Mouse (Mus musculus): ENCODE measurements around the gene Cyp21a1.
"Not testable (repeated sequence)": the region's sequence is repeated elsewhere in the genome, so short reads cannot be mapped to it uniquely, and the experiment has no call there.

Gene Cyp21a1

DNA sequence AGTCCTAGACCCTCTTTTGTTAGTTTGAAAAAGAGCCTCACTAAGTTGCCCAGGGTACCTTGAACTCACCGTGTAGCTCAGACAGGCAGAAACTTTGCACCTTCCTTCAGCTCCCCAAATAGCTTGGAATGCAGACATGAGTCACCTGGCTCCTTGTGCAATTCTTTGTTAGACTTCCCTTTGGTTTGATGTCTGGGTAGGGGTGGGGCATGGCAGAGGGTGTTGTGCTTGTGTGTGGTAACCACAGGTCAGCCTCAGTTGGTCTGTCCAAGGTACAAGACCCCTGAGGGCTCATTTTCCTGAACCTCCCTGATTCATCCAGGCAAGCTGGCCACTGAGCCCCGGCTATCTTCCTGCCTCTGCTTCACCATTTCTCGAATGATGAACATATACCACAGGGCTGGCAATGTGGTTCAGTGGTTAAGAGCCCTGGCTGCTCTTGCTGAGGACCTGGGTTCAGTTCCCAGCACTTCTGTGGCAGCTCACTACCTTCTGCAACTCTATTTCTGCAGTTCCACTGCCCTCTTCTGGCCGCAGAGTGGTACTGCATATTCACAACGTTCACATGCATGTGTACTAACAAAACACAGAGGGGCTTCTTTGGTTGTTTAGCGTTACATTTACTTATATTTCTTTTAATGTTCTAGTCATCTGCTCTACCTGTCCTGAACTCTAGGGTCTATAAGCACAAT is 656 bp upstream of the Cyp21a1 start:
- DNase-seq (ENCODE audit: low spot score in 2 of 2): no peak

DNA sequence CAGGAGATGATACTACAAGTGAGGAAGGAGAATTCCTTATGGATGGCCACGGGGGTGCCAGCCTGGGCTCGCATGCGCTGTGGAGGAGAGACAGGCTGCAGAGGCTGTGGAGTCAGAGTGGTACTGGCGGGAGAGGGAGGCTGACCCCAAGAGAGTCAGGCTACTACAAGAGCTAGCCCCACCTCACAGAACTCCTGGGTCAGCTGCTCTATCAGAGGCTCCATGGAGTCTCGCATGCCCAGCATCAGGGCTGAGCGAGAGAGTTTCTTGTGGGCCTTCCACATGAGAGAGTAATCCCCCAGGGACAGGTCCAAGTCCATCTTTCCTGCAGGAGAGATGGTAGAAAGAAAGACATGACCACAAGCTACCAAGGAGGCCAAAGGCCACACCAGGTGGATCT is 994 bp downstream of the Cyp21a1 start:
- DNase-seq (ENCODE audit: low spot score in 2 of 2): not testable (repeated sequence)

DNA sequence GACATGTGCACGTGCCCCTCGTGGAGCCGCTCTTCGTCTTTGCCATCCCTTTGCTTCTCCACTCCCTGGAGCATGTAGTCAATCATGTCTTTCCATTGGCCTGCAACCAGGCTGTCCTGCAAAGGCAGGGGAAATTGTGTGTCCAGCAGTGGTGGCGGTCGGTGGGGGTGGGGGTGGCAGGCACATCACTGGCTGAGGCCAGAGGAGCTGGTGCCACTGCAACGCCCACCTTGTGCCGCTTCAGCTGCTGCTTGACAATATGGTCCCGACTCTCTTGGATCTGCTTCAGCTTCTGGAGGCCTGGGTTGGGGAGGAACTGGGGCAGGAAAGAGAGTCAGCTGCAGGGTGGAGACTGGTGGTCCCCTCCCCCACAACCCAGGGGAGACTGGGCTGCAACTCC is 1.6 kb downstream of the Cyp21a1 start:
- DNase-seq (ENCODE audit: low spot score in 2 of 2): not testable (repeated sequence)

DNA sequence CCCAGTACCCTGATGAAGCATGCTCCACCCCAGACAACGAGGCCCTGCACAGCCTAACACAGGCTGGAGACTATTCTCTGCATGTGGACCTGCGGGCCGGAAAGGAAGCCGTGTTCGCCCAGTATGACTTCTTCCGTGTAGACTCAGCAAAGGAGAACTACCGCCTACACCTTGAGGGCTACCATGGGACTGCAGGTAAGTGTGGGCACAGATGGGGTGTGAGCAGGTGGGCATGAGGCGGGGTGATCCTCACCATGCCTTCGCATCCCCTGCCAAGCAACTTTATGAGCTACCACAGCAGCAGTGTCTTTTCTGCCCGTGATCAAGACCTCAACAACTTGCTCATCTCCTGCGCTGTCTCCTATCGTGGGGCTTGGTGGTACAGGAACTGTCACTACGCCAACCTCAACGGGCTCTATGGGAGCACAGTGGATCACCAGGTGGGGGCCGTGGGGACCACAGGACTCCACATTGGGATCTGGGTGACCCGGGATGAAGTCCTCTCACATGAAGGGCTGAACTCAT is 3.5 kb downstream of the Cyp21a1 start:
- not testable (repeated sequence) for DNase-seq (ENCODE audit: low spot score in 2 of 2)

DNA sequence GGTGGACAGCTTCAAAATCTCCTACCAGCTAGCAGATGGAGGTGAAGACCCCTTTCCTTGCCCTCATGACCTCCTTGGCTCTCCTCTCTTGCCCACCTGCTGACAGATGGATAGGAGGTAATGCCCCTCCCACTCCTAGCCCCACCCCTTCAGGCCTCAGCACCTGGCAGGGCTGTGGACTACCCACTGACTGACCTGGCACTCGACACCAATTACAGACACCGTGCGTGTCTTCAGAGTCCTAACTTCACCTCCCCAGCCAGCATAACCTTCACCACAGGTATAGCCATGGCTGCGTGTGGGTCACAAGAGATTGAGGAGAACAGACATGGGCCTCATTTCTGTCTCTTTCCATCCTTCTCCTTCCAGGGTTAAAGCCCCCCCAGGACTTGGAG is 4.8 kb downstream of the Cyp21a1 start:
- DNase-seq (ENCODE audit: low spot score in 2 of 2): no peak

DNA sequence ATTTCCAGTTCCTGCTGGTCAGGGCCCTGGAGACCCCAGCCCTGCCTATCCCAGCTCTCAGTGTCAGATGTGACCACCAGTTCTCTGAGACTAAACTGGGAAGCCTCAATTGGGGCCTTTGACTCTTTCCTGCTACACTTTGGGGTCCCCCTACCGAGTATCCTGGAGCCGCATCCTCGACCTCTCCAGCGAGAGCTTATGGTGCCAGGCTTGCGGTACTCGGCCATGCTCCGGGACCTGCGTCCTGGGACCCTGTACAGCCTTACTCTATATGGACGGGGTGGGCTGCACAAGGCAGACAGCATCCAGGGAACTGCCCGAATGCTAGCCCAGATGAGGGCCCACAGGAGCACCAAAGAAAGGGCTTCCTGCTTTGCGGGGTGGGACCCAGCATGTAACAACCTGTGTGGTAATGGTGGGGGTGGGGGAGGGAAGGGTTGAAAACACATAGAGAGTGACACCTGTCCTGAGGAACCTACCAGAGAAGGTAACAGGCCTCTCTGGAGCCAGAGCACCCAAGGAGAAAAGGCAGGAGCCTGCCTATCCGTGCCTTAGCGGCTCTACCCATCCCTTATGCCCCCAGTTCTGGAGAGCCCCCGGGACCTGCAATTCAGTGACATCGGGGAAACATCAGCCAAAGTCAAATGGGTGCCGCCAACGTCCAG is 5.4 kb downstream of the Cyp21a1 start:
- no peak for DNase-seq (ENCODE audit: low spot score in 2 of 2)

DNA sequence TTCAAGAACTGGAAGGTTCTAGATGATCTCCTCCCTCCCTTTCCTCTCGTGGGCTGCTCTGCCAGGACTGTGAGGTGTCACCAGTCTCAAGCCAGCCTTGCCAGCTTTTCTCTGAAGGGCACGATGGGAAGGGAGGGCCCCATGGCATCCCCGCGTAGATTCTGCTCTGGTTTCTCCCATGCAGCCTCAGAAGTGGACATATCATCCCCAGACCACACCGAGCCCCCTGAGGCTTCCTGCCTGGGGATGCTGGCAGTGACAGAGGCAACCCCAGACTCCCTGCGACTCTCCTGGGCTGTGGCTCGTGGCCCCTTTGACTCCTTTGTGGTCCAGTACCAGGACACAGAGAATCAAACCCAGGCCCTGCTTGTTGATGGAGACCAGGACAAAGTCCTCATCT is 6.3 kb downstream of the Cyp21a1 start:
- not testable (repeated sequence) for DNase-seq (ENCODE audit: low spot score in 2 of 2)

DNA sequence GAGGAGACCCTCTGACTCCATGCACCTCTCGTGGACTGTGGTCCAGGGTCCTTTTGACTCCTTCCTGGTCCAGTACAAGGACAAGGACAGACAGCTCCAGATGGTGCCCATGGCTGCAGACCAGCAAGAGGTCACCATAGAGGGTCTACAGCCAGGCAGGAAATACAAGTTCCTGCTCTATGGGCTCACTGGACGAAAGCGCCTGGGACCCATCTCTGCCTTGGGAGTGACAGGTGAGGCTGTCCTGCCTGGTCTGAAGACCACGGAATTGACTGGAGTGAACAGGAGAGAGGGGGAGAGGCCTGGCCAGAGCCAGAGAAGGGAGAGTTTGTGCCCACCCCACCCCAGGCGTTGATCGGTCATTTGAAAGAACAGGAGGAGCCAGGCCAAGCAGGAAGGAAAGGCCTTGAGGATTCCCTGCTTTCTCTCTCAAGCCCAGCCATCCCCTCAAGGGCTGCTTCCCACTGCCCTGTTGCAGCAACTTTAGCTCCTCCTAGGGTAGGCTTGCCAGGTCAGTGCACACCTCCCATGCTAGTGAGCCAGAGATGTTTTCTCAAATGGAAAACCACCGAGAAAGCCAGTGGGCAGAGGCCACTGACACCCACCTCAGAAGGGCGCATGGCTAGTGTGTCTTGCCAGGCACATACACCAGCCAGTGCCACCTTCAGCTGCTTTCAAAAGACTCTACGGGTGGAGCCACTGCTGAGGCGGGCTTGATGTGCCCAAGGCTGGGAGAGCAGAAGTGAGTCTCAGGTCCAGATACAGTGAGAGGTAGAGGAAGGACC is 7.0 kb downstream of the Cyp21a1 start:
- not testable (repeated sequence) for DNase-seq (ENCODE audit: low spot score in 2 of 2)

DNA sequence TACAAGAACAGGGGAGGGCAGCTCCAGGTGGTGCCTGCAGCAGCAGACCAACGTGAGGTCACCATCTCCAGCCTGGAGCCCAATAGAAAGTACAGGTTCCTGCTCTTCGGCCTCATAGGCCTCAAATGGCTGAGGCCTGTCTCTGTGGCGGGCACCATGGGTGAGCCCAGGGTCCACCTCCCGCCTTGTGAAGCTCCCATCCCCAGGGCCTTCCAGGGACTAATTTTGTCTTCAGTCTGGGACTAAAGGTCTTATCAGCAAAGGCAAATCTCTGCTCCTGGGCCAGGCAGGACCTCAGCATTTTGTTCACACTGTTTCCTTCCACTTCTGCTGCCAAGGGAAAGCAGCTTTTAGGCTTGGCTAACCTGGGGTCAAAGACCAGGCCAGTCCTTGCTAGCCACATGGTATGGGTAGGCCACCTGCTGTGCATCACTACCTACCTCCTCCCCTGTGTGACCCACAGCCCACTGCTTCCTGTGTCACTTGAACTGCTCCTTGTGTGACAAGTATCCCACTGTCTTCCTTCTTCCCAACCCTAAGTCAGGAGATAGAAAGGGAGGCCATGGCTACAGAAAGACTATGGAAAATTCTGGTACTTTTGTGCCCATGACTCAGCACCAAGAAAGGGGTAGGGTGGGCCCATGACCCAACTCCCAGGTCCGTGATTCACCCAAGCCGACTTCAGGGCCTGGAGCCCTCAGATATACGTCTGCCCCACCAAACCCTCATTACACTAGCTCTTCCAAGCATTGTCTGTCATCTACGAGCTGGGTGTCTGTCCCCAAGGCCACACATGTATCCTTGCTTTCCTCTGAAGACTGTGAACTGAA is 7.8 kb downstream of the Cyp21a1 start:
- no peak for DNase-seq (ENCODE audit: low spot score in 2 of 2)

DNA sequence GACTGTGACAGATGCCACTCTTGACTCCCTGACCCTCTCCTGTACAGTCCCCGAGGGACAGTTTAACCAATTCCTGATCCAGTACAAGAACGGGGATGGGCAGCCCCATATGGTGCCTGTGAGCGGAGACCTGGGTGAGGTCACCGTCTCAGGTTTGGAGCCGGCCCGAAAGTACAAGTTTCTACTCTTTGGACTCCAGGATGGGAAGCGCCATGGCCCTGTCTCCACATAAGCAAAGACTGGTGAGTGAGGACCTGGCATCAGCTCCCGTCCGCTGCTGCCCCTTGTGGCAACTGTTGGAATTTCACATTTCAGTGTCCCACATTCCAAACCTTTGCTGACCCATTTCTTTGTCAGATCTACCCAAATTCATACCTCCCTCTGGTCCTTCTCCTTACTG is 8.7 kb downstream of the Cyp21a1 start:
- no peak for DNase-seq (ENCODE audit: low spot score in 2 of 2)

DNA sequence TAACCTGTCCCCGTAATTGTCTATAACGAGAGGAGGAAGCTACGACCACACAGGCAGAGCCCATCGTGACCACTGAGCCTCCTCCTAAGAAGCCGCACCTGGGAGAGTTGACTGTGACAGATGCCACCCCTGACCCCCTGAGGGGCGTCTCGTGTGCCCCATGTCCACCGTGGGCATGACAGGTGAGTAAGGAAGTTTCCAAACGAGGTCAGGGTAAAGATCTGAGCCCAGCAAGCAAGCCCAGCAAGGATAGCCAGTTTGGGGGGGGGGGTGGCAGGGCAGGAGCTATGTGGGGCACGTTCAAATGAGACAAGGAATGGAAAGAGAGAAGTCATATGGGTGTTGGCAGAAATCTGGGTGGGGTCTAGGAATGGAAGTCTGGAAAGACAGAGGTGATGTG is 9.3 kb downstream of the Cyp21a1 start:
- no peak for DNase-seq (ENCODE audit: low spot score in 2 of 2)

DNA sequence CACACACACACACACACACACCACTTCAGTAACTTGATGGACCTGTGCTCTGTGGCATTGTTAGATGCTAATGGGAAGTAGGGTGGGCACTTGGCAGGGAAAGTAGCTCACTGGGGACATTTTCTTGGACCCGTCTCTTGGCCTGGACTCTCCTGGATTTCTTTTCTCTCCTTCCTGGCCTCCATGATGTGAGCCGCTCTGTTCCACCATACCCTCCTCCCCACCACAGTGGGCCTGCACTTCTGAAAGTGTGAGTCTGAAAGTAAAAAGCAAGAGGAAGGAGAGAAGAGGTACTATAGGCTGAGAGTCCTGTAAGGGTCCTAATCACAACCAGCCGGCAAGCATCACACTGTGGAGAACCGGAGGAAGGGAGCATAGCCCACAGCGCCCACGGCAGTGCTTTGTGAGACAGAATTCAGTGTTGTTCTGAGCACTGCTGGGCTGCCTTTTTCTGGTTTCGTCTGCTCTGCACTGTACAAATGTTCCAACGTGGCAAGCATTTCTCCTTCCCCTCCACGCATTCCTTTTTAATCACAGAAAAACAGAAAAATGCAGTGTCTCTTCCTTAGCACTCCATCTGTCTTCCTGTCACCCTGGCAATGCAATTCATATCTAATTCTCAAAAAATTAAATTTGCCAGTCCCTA is 26.6 kb downstream of the Cyp21a1 start:
- DNase-seq (ENCODE audit: low spot score in 2 of 2): peak; percentile 27 to 34

DNA sequence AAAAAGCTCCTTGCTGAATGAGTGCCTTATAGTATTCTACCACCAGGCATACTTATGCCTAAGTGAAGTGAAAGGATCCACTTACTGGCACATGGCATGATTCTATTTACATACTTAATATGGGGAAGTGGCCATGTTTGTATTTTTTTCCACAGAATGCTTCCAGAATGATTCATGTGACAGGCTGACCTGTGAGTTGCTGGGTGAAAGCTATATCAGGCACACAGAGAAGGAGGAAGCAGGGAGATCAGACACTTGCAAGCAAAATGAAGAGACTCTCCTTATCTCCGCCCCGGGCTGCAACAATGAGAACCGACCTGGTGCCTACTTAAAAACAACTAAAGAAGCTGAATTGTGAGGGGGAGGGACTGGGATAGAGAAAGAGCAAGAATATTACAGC is 42.9 kb downstream of the Cyp21a1 start:
- no peak for DNase-seq (ENCODE audit: low spot score in 2 of 2)
